Mouse (Mus musculus): ENCODE measurements around the gene Cnpy1. TPM values are rescaled to one million over a fixed set of nuclear protein-coding genes. Genes with fewer than 3 reads are reported as not detected.

Cnpy1 gene
- polyA plus RNA-seq, 1 experiment from 2014 or later = 148 TPM

GRCm38 (mm10) chr5:28262070-28262469, 16.5 kb upstream of the Cnpy1 start:
- no peaks in the 10 kb centered on the region for H3K36me3 ChIP-seq
- no peak; the same call in 1 of the 2 replicates for ATAC-seq (ENCODE audit: low FRiP score, low read depth)
- H3K9me3 ChIP-seq = no peaks in the 10 kb centered on the region
- H3K27me3 ChIP-seq = 0 out of 2 replicates have a peak, but pooled peaks cover 7% of the 10 kb centered on the region
- no peak overlapping the region for H3K27ac ChIP-seq (replicated peaks)
- H3K4me3 ChIP-seq = no peak overlapping the region
- H3K4me1 ChIP-seq = no peaks in the 10 kb centered on the region
- WGBS = 92% methylated on average over 5 of the region's 5 CpGs
- no peak overlapping the region for H3K9ac ChIP-seq (replicated peaks)
- H3K4me2 ChIP-seq (replicated peaks) = no peak overlapping the region

GRCm38 (mm10) chr5:28259939-28260338, 14.3 kb upstream of the Cnpy1 start:
- no peaks in the 10 kb centered on the region for H3K9me3 ChIP-seq
- no peak for ATAC-seq (ENCODE audit: low FRiP score, low read depth)

GRCm38 (mm10) chr5:28259385-28259784, 13.8 kb upstream of the Cnpy1 start:
- H3K4me1 ChIP-seq = no peaks in the 10 kb centered on the region

More at GRCm38 (mm10) chr5:28259939-28260338, 14.3 kb upstream of the Cnpy1 start:
- Histone ChIP-seq H3K36me3 (no peaks in the 10 kb centered on the region), H3K27me3 (0 out of 2 replicates have a peak, but pooled peaks cover 7% of the 10 kb centered on the region), H3K27ac (replicated peaks) (no peak overlapping the region), H3K9ac (replicated peaks) (no peak overlapping the region), H3K4me1 (no peaks in the 10 kb centered on the region), H3K4me2 (replicated peaks) (no peak overlapping the region), H3K4me3 (no peak overlapping the region)
- WGBS = 94% methylated on average over 1 of the region's 1 CpGs

GRCm38 (mm10) chr5:28257816-28258215, 12.2 kb upstream of the Cnpy1 start:
- no peak overlapping the region for H3K4me3 ChIP-seq

More at GRCm38 (mm10) chr5:28259385-28259784, 13.8 kb upstream of the Cnpy1 start:
- H3K4me3 ChIP-seq = no peak overlapping the region
- H3K27ac ChIP-seq (replicated peaks) = no peak overlapping the region
- no peak overlapping the region for H3K4me2 ChIP-seq (replicated peaks)
- H3K36me3 ChIP-seq = no peaks in the 10 kb centered on the region
- no peak overlapping the region for H3K9ac ChIP-seq (replicated peaks)
- H3K27me3 ChIP-seq = 0 out of 2 replicates have a peak, but pooled peaks cover 7% of the 10 kb centered on the region
- 50% methylated on average over 1 of the region's 1 CpGs for WGBS
- no peaks in the 10 kb centered on the region for H3K9me3 ChIP-seq
- no peak for ATAC-seq (ENCODE audit: low FRiP score, low read depth)

GRCm38 (mm10) chr5:28252999-28253398, 7.4 kb upstream of the Cnpy1 start:
- 0 out of 2 replicates have a peak, but pooled peaks cover 5% of the 10 kb centered on the region for H3K27me3 ChIP-seq
- no peak for ATAC-seq (ENCODE audit: low FRiP score, low read depth)
- H3K4me1 ChIP-seq = peaks cover 8% of the 10 kb centered on the region; the same call in 1 of the 2 replicates
- no peaks in the 10 kb centered on the region for H3K9me3 ChIP-seq
- no peaks in the 10 kb centered on the region for H3K36me3 ChIP-seq
- WGBS = 87% methylated on average over 4 of the region's 4 CpGs
- no peak overlapping the region for H3K4me3 ChIP-seq
- no peak overlapping the region for H3K9ac ChIP-seq (replicated peaks)
- H3K4me2 ChIP-seq (replicated peaks) = no peak overlapping the region
- no peak overlapping the region for H3K27ac ChIP-seq (replicated peaks)

More at GRCm38 (mm10) chr5:28257816-28258215, 12.2 kb upstream of the Cnpy1 start:
- no peaks in the 10 kb centered on the region for H3K4me1 ChIP-seq
- no peaks in the 10 kb centered on the region for H3K9me3 ChIP-seq
- ATAC-seq (ENCODE audit: low FRiP score, low read depth) = no peak
- no peak overlapping the region for H3K27ac ChIP-seq (replicated peaks)
- no peak overlapping the region for H3K4me2 ChIP-seq (replicated peaks)
- no peak overlapping the region for H3K9ac ChIP-seq (replicated peaks)
- H3K27me3 ChIP-seq = 0 out of 2 replicates have a peak, but pooled peaks cover 9% of the 10 kb centered on the region
- no peaks in the 10 kb centered on the region for H3K36me3 ChIP-seq
- 82% methylated on average over 4 of the region's 4 CpGs for WGBS

- H3K4me1 ChIP-seq = peaks cover 8% of the 10 kb centered on the region; the same call in 1 of the 2 replicates
- ATAC-seq (ENCODE audit: low FRiP score, low read depth) = no peak
- H3K4me3 ChIP-seq = no peak overlapping the region
- H3K9ac ChIP-seq (replicated peaks) = no peak overlapping the region
- H3K27ac ChIP-seq (replicated peaks) = no peak overlapping the region
- H3K4me2 ChIP-seq (replicated peaks) = no peak overlapping the region
- H3K36me3 ChIP-seq = no peaks in the 10 kb centered on the region
- 0 out of 2 replicates have a peak, but pooled peaks cover 5% of the 10 kb centered on the region for H3K27me3 ChIP-seq
- H3K9me3 ChIP-seq = no peaks in the 10 kb centered on the region
- WGBS = 89% methylated on average over 4 of the region's 4 CpGs
Observed at GRCm38 (mm10) chr5:28252260-28252659, 6.7 kb upstream of the Cnpy1 start.

- 31% methylated on average over 4 of the region's 4 CpGs for WGBS
- H3K9me3 ChIP-seq = no peaks in the 10 kb centered on the region
- H3K4me2 ChIP-seq (replicated peaks) = no peak overlapping the region
- H3K27ac ChIP-seq (replicated peaks) = no peak overlapping the region
- no peak overlapping the region for H3K4me3 ChIP-seq
- H3K36me3 ChIP-seq = no peaks in the 10 kb centered on the region
- no peak overlapping the region for H3K9ac ChIP-seq (replicated peaks)
- ATAC-seq (ENCODE audit: low FRiP score, low read depth) = no peak
- H3K4me1 ChIP-seq = peaks cover 8% of the 10 kb centered on the region; the same call in 1 of the 2 replicates
- H3K27me3 ChIP-seq = 0 out of 2 replicates have a peak, but pooled peaks cover 5% of the 10 kb centered on the region
Observed at GRCm38 (mm10) chr5:28251211-28251764, 5.7 kb upstream of the Cnpy1 start.

- no peaks in the 10 kb centered on the region for H3K9me3 ChIP-seq
- H3K4me1 ChIP-seq = peaks cover 8% of the 10 kb centered on the region; the same call in 1 of the 2 replicates
- H3K36me3 ChIP-seq = no peaks in the 10 kb centered on the region
- no peak overlapping the region for H3K4me2 ChIP-seq (replicated peaks)
- H3K4me3 ChIP-seq = no peak overlapping the region
- H3K27me3 ChIP-seq = 0 out of 2 replicates have a peak, but pooled peaks cover 5% of the 10 kb centered on the region
- H3K27ac ChIP-seq (replicated peaks) = no peak overlapping the region
- WGBS = 95% methylated on average over 2 of the region's 2 CpGs
- no peak for ATAC-seq (ENCODE audit: low FRiP score, low read depth)
- H3K9ac ChIP-seq (replicated peaks) = no peak overlapping the region
Observed at GRCm38 (mm10) chr5:28250479-28250878, 4.9 kb upstream of the Cnpy1 start.

- Histone ChIP-seq H3K4me2 (replicated peaks) (no peak overlapping the region), H3K27me3 (no peaks in the 10 kb centered on the region), H3K4me1 (0 out of 2 replicates have a peak, but pooled peaks cover 4% of the 10 kb centered on the region), H3K4me3 (no peak overlapping the region), H3K36me3 (no peaks in the 10 kb centered on the region), H3K9ac (replicated peaks) (no peak overlapping the region), H3K9me3 (no peaks in the 10 kb centered on the region), H3K27ac (replicated peaks) (no peak overlapping the region)
- no peak for ATAC-seq (ENCODE audit: low FRiP score, low read depth)
- WGBS = 63% methylated on average over 4 of the region's 4 CpGs
Observed at GRCm38 (mm10) chr5:28245121-28245520, 485 bp downstream of the Cnpy1 start.

GRCm38 (mm10) chr5:28243501-28244177, 2.0 kb downstream of the Cnpy1 start:
- Histone ChIP-seq H3K27ac (replicated peaks) (no peak overlapping the region), H3K9ac (replicated peaks) (no peak overlapping the region), H3K4me2 (replicated peaks) (no peak overlapping the region), H3K4me1 (0 out of 2 replicates have a peak, but pooled peaks cover 4% of the 10 kb centered on the region), H3K4me3 (no peak overlapping the region), H3K27me3 (0 out of 2 replicates have a peak, but pooled peaks cover 6% of the 10 kb centered on the region), H3K9me3 (no peaks in the 10 kb centered on the region), H3K36me3 (no peaks in the 10 kb centered on the region)
- 80% methylated on average over 8 of the region's 8 CpGs for WGBS
- ATAC-seq (ENCODE audit: low FRiP score, low read depth) = no peak

GRCm38 (mm10) chr5:28241423-28241822, 4.2 kb downstream of the Cnpy1 start:
- Histone ChIP-seq H3K4me3 (no peak overlapping the region), H3K27me3 (peaks cover 16% of the 10 kb centered on the region), H3K27ac (replicated peaks) (no peak overlapping the region), H3K9ac (replicated peaks) (no peak overlapping the region), H3K36me3 (no peaks in the 10 kb centered on the region), H3K4me2 (replicated peaks) (no peak overlapping the region), H3K4me1 (peaks cover 17% of the 10 kb centered on the region; the same call in 1 of the 2 replicates), H3K9me3 (no peaks in the 10 kb centered on the region)
- WGBS = 81% methylated on average over 4 of the region's 4 CpGs
- no peak for ATAC-seq (ENCODE audit: low FRiP score, low read depth)

GRCm38 (mm10) chr5:28239829-28240228, 5.8 kb downstream of the Cnpy1 start:
- no peak overlapping the region for H3K4me2 ChIP-seq (replicated peaks)
- no peaks in the 10 kb centered on the region for H3K9me3 ChIP-seq
- no peak overlapping the region for H3K9ac ChIP-seq (replicated peaks)
- H3K36me3 ChIP-seq = no peaks in the 10 kb centered on the region
- no peak overlapping the region for H3K4me3 ChIP-seq
- peaks cover 21% of the 10 kb centered on the region for H3K4me1 ChIP-seq
- peaks cover 16% of the 10 kb centered on the region for H3K27me3 ChIP-seq
- ATAC-seq (ENCODE audit: low FRiP score, low read depth) = no peak
- 83% methylated on average over 5 of the region's 5 CpGs for WGBS
- no peak overlapping the region for H3K27ac ChIP-seq (replicated peaks)

Measured in midbrain, embryonic 12.5 days (tissue).